Mouse (Mus musculus): ENCODE results near the gene Nck2.

The Nck2 gene

DNA sequence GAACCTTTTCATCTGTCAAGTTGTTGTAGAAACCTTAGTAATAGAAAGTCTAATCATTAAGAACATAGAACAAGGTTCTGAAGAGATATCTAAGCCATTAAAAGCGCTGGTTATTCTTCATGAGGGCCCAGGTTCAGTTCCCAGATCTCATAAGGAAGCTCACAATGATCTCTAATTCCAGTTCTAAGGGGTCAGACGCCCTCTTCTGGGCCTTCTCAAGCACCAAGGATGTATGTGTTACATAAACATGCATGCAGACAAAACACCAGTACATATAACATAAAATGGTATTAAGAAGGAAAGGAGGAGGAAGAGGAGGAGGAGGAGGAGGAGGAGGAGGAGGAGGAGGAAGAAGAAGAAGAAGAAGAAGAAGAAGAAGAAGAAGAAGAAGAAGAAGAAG is 145.5 kb downstream of the Nck2 start:
- DNase-seq = no peak

DNA sequence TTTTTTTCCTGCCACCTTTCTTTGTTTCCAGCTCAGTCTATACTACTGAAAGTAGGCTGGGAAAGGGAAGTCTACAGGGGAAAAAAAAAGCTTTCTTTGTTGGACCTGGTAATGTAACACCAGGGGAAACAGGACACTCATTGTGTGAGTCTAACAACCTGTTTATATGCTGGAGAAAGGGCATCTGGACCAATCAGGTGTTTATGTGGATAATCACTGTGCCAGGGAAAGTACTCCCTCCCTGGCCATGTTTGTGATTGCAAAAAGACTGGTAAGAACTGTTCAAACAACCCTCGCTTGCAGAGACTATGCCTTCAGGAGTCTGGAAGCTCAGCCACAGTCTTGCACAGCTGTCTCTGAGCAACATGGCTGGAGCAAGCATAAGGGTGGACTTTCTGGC is 146.3 kb downstream of the Nck2 start:
- no peak for DNase-seq

DNA sequence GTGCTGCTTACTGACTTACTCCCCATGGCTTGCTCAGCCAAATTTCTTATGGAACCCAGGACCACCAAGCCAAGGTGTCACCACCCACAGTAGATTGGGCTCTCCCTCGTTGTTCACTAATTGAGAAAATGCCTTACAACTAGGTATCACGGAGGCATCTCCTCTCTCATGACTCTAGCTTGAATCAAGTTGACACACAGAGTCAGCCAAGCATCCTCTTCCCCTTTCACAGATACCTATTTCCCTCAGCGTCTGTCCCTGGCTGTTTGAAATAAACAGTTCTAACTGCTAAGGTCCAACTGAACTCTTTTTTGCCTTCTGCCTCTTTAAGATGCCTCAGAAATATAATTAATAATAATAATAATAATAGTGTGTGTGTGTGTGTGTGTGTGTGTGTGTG is 148.7 kb downstream of the Nck2 start:
- no peak for DNase-seq

DNA sequence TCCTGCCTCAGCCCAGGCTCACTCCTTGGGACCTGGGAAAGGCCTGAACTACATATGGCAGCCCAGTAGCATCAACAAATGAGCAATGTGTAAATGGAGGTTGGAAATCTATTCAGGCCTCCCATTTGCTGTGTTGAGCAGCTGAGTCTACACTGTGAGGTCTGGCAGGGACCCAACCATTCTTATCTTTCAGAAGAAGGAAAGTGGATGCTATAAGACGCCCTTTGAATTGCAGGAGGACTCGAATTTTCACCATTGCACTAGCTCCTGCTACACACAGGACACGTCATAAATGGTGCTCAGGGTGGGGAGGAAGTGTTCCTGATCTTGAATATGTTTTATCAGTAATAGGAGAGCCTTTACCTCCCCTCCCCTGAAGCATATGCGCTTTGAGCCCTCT is 150.4 kb downstream of the Nck2 start:
- DNase-seq = no peak

DNA sequence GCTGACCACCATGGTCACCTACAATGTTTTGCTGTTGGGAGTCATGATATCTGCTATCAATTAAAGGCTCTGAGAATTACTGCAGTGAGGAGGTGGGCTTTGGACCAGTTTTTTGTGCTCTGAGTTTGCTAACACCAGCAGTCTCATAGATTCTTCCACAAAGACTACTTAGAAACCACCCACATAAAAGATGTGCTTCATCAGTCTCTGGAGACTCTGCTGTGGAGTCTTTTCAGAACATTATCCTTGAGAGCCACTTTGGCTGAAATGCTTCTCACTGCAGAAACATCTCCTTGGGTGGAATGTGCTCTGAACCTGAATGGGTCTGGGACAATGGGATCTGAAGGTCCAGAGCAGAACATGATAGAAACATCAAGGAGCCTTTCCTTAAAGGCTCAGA is 153.4 kb downstream of the Nck2 start:
- DNase-seq = no peak

DNA sequence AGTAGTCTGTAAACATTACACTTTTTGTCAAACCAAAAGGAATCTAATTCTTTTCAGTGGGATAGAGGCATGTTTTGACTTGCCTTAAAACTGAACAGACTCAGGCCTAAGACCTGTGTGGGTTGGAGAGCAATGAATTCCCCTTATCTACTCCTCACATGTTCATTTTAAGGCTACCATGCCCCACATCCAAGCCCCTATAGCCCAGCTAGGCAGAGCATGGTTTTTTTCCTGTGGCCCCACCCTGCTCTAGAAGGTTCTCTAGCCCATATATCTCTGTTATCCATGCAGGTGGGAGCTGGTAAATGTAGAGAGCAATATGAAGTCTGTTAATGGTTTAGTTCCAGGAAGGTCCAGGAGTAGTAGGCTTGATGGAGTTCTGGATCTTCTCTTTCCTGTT is 155.1 kb downstream of the Nck2 start:
- no peak for DNase-seq

DNA sequence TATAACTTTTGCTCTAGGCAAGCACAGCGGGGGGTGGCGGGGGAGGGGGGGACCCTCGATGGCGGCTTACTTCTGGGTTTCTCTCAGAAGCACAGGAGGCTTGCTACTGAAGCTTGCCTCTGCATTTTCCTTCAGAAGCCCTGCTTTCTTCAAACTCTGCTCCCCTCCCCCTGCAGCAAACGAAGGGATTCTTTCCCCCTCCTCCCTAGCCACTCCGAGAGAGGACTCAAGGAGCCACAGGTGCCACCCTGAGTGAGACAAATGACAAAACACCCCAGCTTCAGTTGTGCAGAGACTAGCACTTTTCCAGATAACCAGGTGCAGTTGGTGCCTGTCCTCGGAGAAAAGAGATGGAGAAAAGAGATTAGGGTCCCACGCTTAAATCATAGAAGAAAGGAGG is 156.7 kb downstream of the Nck2 start:
- DNase-seq = no peak

DNA sequence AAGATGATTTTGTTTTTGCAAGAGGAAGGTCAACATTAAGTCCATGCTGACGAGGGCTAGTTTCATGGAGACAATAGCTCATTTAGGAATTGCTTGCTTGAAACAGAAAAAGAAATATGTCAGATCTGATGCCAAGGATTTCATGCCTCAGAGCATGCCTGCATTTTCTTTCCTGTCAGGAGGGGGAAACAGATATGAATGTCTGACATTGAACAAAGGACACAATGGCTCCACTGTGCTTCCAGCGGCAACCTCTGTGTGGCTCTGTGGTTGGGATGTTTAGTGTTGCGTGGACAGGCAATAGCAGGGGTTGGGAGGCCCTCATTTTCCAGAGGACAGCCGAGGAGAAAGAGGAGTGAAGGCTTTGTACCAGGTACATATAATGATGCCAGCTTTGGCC is 171.6 kb downstream of the Nck2 start:
- no peak for DNase-seq
